Mouse (Mus musculus) lung, adult 2 months (tissue): Measurements from ENCODE around the gene Zfp853. TPM values are rescaled to one million over a fixed set of nuclear protein-coding genes. Genes with fewer than 3 reads are reported as not detected.

Experiments
- DNase-seq: peaks from one replicate; pipeline ENCODE4 v3.0.0; 2022
- H3K4me1 ChIP-seq: fragments of 200-500 bp; 2 replicates; pipeline ENCODE4 v1.6.1; 2011; ENCODE audit warnings: low read length; ENCODE audit not compliant: control insufficient read depth, insufficient read depth
- H3K4me3 ChIP-seq: fragments of 200-500 bp; replicated peaks from 2 replicates; pipeline ENCODE3; 2011; ENCODE audit warnings: low read depth, mild to moderate bottlenecking, control low read depth, low read length; ENCODE audit errors: extremely low read depth
- CTCF ChIP-seq: fragments of 200-500 bp; IDR thresholded peaks from 2 replicates; pipeline ENCODE4 v1.5.1; 2011; ENCODE audit warnings: mild to moderate bottlenecking, low read length, control low read depth; ENCODE audit not compliant: insufficient read depth
- POLR2A ChIP-seq: fragments of 200-500 bp; IDR thresholded peaks from 2 replicates; pipeline ENCODE4 v1.6.1; 2011; ENCODE audit warnings: low read depth, mild to moderate bottlenecking, control low read depth, low read length, borderline replicate concordance; ENCODE audit errors: extremely low read depth
- WGBS: fragments of 180-500 bp; shearing (Covaris S2); methylation state at CpG from one replicate; pipeline ENCODE4 v1.1.7; 2018; 5-methylcytosine and 5-hydroxymethylcytosine counted together
- polyA plus RNA-seq: library from polyadenylated mRNA; depleted of rRNA; stranded (reverse); fragments of >200 nt; gene quantifications from 2 replicates; pipeline ENCODE4 v1.2.3, GENCODE M21; 2012; rRNA removed

Zfp853 gene
- polyA plus RNA-seq = 1.4 and 1.5 TPM in 2 replicates

GRCm38 (mm10) chr5:143293404-143293803 is at the start of gene Zfp853:
Zfp853 (minus strand) TSS chr5:143293623.
- Histone ChIP-seq H3K4me1 (no peaks in the 10 kb centered on the region), H3K4me3 (peak within 1 kb of the TSS; percentile 35)
- WGBS = 3% methylated on average over 38 of the region's 38 CpGs
- TF ChIP-seq CTCF = no peak
- TF ChIP-seq POLR2A = no peak
- DNase-seq = no peak

GRCm38 (mm10) chr5:143339603-143340002 is 46.2 kb upstream of the Zfp853 start:
- no peak overlapping the region for H3K4me3 ChIP-seq
- no peak for DNase-seq
- 37% methylated on average over 6 of the region's 6 CpGs for WGBS
- no peaks in the 10 kb centered on the region for H3K4me1 ChIP-seq
- no peak for TF ChIP-seq POLR2A
- no peak for TF ChIP-seq CTCF

- TF ChIP-seq POLR2A (no peak), CTCF (no peak)
- WGBS = 57% methylated on average over 6 of the region's 6 CpGs
- no peaks in the 10 kb centered on the region; the same call in 1 of the 2 replicates for H3K4me1 ChIP-seq
- no peak for DNase-seq
- no peak overlapping the region for H3K4me3 ChIP-seq
Measured at GRCm38 (mm10) chr5:143336559-143336958, 43.1 kb upstream of the Zfp853 start.

- TF ChIP-seq CTCF = no peak
- no peak for TF ChIP-seq POLR2A
- WGBS = 58% methylated on average over 7 of the region's 7 CpGs
- Histone ChIP-seq H3K4me3 (no peak overlapping the region), H3K4me1 (no peaks in the 10 kb centered on the region; the same call in 1 of the 2 replicates)
- DNase-seq = no peak
Measured at GRCm38 (mm10) chr5:143335089-143335460, 41.7 kb upstream of the Zfp853 start.

GRCm38 (mm10) chr5:143334418-143335088 is 41.1 kb upstream of the Zfp853 start:
- TF ChIP-seq CTCF (no peak), POLR2A (no peak)
- no peak for DNase-seq
- Histone ChIP-seq H3K4me3 (no peak overlapping the region), H3K4me1 (peaks cover 4% of the 10 kb centered on the region; the same call in 1 of the 2 replicates)
- 50% methylated on average over 14 of the region's 14 CpGs for WGBS

GRCm38 (mm10) chr5:143333872-143334271 is 40.4 kb upstream of the Zfp853 start:
- WGBS = 9% methylated on average over 5 of the region's 5 CpGs
- DNase-seq = peak; percentile 64
- Histone ChIP-seq H3K4me1 (peaks cover 4% of the 10 kb centered on the region; the same call in 1 of the 2 replicates), H3K4me3 (no peak overlapping the region)
- TF ChIP-seq CTCF = peak; percentile 72
- no peak for TF ChIP-seq POLR2A

GRCm38 (mm10) chr5:143328690-143329495 is 35.5 kb upstream of the Zfp853 start, which contains the start of gene Zdhhc4:
Zdhhc4 (minus strand) TSS chr5:143329256.
- under 1% methylated on average over 57 of the region's 57 CpGs for WGBS
- Histone ChIP-seq H3K4me1 (peaks cover 9% of the 10 kb centered on the region), H3K4me3 (peak within 1 kb of the TSS; percentile 89)
- peak; percentile 94 for DNase-seq
- peak; percentile 61 for TF ChIP-seq POLR2A
- TF ChIP-seq CTCF = no peak

GRCm38 (mm10) chr5:143317288-143317610 is 23.8 kb upstream of the Zfp853 start:
- 89% methylated on average over 8 of the region's 8 CpGs for WGBS
- DNase-seq = no peak

GRCm38 (mm10) chr5:143316605-143317287 is 23.3 kb upstream of the Zfp853 start:
- WGBS = 90% methylated on average over 5 of the region's 5 CpGs
- TF ChIP-seq CTCF = no peak
- no peak for TF ChIP-seq POLR2A
- Histone ChIP-seq H3K4me1 (peaks cover 5% of the 10 kb centered on the region; the same call in 1 of the 2 replicates), H3K4me3 (no peak overlapping the region)
- no peak for DNase-seq

More at GRCm38 (mm10) chr5:143317288-143317610, 23.8 kb upstream of the Zfp853 start:
- peaks cover 5% of the 10 kb centered on the region; the same call in 1 of the 2 replicates for H3K4me1 ChIP-seq
- TF ChIP-seq CTCF (no peak), POLR2A (no peak)
- no peak overlapping the region for H3K4me3 ChIP-seq
